Mouse (Mus musculus) cerebellum, adult 9-11 months (tissue): Measurements from ENCODE around the gene Rgl3.
A peak's percentile ranks its signal among the peaks of the same experiment; 100 is the strongest.

Experiments used
- DNase-seq: peaks from one replicate; pipeline ENCODE4 v3.0.0; 2022

The Rgl3 gene

GRCm38 (mm10) chr9:21989230-21990110 lies at the start of gene Rgl3:
Gene Rgl3, minus strand, starts transcription at chr9:21989446.
- DNase-seq = peak; percentile 82

- DNase-seq = no peak
These were observed 48.6 kb upstream of the Rgl3 start for GRCm38 (mm10) chr9:22037826-22038225.

- DNase-seq = no peak
These were observed 46.2 kb upstream of the Rgl3 start for GRCm38 (mm10) chr9:22035300-22036044.

GRCm38 (mm10) chr9:22030386-22030785 lies 41.1 kb upstream of the Rgl3 start:
- DNase-seq = no peak

GRCm38 (mm10) chr9:22028467-22028866 lies 39.2 kb upstream of the Rgl3 start:
- DNase-seq = no peak

- DNase-seq = peak; percentile 55
These were observed 35.3 kb upstream of the Rgl3 start for GRCm38 (mm10) chr9:22024592-22024991.

- DNase-seq = peak; percentile 78
These were observed 28.1 kb upstream of the Rgl3 start for GRCm38 (mm10) chr9:22017208-22017825.

- no peak for DNase-seq
These were observed 27.0 kb upstream of the Rgl3 start for GRCm38 (mm10) chr9:22016245-22016644.

GRCm38 (mm10) chr9:22012731-22013130 lies 23.5 kb upstream of the Rgl3 start:
- peak; percentile 47 for DNase-seq

- peak; percentile 46 for DNase-seq
These were observed 21.8 kb upstream of the Rgl3 start for GRCm38 (mm10) chr9:22011055-22011454.

- DNase-seq = peak; percentile 58
These were observed 15.3 kb upstream of the Rgl3 start for GRCm38 (mm10) chr9:22004546-22004945.

- no peak for DNase-seq
These were observed 13.9 kb upstream of the Rgl3 start for GRCm38 (mm10) chr9:22003163-22003554.

GRCm38 (mm10) chr9:22002194-22003162 lies 13.2 kb upstream of the Rgl3 start, which contains the start of the genes Ccdc151 and Prkcsh:
Gene Ccdc151, minus strand, starts transcription at chr9:22002634.
Gene Prkcsh, plus strand, starts transcription at chr9:22002806.
- DNase-seq = peak; percentile 100

GRCm38 (mm10) chr9:22001633-22002032 lies 12.4 kb upstream of the Rgl3 start:
- peak; percentile 62 for DNase-seq

GRCm38 (mm10) chr9:22000296-22000695 lies 11.1 kb upstream of the Rgl3 start:
- DNase-seq = no peak

- peak; percentile 31 for DNase-seq
These were observed 7.1 kb upstream of the Rgl3 start for GRCm38 (mm10) chr9:21996178-21996867.

- DNase-seq = no peak
These were observed 3.0 kb upstream of the Rgl3 start for GRCm38 (mm10) chr9:21992227-21992626.

- peak; percentile 83 for DNase-seq
These were observed 685 bp downstream of the Rgl3 start for GRCm38 (mm10) chr9:21988421-21989101.

- peak; percentile 79 for DNase-seq
These were observed 1.5 kb downstream of the Rgl3 start for GRCm38 (mm10) chr9:21987592-21988342.

GRCm38 (mm10) chr9:21983911-21984310 lies 5.3 kb downstream of the Rgl3 start:
- DNase-seq = no peak
